Mouse (Mus musculus): ENCODE results near the gene Polr1a.

Gene Polr1a

DNA sequence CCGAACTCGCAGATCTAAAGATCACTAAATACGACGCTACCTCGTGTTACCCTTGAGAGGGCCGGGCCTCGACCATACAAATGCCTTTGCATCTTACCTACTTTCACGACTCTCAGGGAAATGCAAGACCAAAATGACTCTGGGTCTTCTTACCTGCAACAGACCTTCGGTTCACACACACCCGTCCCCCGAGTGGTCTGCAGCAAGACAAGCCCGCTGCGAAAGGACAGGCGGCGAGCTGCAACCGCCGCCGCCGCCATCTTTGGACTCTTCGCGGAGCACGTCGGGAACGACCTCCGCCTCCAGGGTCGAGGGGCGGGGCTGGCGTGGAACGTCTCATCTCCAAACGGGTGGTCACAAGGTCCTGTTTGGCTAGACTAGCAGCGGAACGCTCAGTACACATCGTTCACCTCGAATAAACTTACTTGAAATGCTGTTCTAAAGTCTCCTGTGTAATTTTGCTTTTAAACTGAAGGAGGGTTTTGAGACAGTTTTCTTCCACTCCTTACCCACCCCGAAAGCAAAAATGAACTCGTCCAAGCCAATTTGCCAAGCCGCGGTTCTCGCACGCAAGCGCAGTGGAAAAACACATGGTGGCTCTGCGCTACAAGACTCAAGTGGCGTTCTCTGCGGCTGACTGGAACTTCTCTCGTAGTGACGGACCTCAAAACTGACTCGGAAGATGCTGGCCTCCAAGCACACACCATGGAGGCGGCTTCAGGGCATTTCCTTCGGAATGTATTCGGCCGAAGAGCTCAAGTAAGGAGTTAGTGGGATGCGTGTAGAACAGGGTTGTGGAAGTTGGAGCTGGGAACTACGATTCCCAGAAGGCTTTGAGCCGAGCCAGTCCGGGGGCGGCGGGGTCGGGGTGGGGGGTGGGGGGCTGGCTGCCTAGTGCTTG is at the start of gene Polr1a, which contains the start of gene Ptcd3:
Gene Polr1a, plus strand, starts transcription at position 573 of the 901 bp plus-strand sequence.
Gene Ptcd3, minus strand, starts transcription at position 270 of the 901 bp plus-strand sequence.
- CTCF ChIA-PET = interaction anchor here (0.6 kb wide), 1 partner anchor 246 kb away, joined by 3 read pairs; no protein-coding TSS in a partner anchor

DNA sequence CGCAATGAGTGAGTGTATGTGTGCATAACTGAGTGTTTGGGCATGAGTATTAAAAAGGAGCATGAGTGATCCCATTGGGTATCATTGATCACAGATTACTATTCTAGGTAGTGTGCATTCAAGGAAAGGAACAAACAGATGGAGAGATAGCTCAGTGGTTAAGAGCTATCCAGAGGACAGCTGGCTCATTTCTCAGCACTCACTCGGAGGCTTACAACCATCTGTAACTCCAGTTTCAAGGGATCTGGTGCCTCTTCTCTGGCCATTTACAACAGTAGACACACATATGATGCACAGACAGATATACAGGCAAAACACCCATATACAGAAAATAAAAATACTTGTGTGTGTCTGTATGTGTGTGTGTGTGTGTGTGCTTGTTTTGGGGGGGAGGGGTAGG is 41.1 kb upstream of the Polr1a start:
- CTCF ChIA-PET = interaction anchor here (0.7 to 0.9 kb wide), 2 partner anchors 34 to 312 kb away, joined by 3 to 8 read pairs; no protein-coding TSS in a partner anchor

GRCm38 (mm10) chr6:71868809-71869208 is 40.0 kb upstream of the Polr1a start:
- CTCF ChIA-PET = no interaction called here

DNA sequence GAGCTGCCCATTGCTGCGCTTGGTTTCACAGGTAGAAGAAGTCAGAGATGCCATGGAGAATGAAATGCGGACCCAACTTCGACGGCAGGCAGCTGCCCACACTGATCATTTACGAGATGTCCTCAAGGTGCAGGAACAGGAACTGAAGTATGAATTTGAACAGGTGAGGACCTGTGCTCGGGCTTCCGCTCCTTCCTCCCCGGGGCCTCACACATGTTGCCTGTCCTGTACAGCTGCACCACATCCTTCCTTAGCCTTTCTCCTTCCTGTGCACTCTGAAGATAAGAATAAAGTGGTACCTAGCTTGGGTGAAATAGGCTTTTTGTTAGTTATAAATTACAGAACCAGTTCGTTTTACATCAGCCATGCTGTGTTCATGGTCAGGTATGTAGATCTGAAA is 37.5 kb upstream of the Polr1a start:
- CTCF ChIA-PET = no interaction called here

DNA sequence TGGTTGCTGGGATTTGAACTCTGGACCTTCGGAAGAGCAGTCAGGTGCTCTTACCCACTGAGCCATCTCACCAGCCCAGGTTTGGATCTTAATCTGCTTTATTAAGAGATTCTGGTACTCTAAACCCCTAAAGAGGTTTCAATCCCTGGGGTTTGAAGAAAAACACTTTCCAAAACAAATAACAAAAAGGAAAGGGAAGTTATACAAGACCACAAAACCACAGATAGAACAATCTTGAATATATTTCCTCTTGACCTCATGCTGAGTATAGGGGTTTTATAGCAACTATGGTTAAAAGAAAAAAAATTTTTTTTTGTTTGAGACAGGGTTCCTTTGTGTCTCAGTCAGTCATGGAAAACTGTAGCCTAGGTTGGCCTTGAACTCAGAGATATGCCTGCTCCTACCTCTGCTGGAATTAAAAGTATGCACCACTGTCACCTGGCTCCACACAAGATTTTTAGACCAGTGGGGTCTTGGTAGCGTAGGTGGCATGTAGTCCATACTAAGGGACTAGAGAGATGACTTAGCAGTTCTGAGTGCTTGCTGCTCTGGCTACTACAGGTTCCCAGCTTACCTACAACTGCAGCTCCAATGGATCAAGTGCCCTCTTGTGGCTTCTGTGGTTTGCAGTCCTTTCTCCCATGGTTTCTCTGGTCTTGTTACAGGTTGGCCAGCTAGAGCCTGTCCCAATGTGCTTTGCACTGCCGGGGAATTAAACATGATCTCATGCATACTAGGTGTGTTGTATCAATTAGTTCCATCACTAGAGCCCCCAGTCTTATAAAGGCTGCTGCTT is 30.7 kb upstream of the Polr1a start:
- CTCF ChIA-PET = interaction anchor here (0.6 kb wide), 1 partner anchor 217 kb away, joined by 5 read pairs; no protein-coding TSS in a partner anchor

GRCm38 (mm10) chr6:71893263-71893662 is 15.6 kb upstream of the Polr1a start:
- CTCF ChIA-PET = no interaction called here

- CTCF ChIA-PET = interaction anchor here (0.5 kb wide), 1 partner anchor 689 kb away, joined by 3 read pairs; no protein-coding TSS in a partner anchor
Measured at GRCm38 (mm10) chr6:71907702-71908235, 1.1 kb upstream of the Polr1a start.

- CTCF ChIA-PET = no interaction called here
Measured at GRCm38 (mm10) chr6:71909384-71909783, 531 bp downstream of the Polr1a start.

- CTCF ChIA-PET = no interaction called here
Measured at GRCm38 (mm10) chr6:71909840-71910239, 987 bp downstream of the Polr1a start.

- CTCF ChIA-PET = no interaction called here
Measured at GRCm38 (mm10) chr6:71911686-71912450, 3.0 kb downstream of the Polr1a start.

DNA sequence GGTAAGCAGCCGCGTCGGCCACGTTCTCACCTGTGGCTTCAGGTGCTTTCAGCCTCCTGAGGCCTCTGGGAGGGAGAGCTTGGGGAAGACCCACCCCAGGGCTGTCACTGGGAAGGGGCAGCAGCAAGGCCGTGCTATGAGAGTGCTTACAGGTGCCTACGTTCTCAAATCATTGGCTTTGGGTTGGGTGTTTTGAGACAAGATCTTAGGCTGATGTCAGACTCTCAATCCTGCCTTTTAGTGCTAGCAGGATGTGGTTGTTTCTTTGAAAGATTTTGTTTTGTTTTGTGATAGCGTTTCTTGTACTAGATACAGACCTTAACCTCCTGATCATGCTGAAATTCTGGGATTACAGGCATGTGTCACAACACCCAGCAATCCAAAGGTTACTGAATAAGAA is 11.9 kb downstream of the Polr1a start:
- CTCF ChIA-PET = no interaction called here

- CTCF ChIA-PET = interaction anchor here (0.6 kb wide), 1 partner anchor 98 kb away, joined by 3 read pairs; no protein-coding TSS in a partner anchor
Measured at GRCm38 (mm10) chr6:71925233-71925632, 16.4 kb downstream of the Polr1a start.

GRCm38 (mm10) chr6:71927911-71928310 is 19.1 kb downstream of the Polr1a start:
- CTCF ChIA-PET = interaction anchor here (0.7 to 1.1 kb wide), 4 partner anchors 8 to 235 kb away, joined by 3 to 5 read pairs (median 3); no protein-coding TSS in a partner anchor

DNA sequence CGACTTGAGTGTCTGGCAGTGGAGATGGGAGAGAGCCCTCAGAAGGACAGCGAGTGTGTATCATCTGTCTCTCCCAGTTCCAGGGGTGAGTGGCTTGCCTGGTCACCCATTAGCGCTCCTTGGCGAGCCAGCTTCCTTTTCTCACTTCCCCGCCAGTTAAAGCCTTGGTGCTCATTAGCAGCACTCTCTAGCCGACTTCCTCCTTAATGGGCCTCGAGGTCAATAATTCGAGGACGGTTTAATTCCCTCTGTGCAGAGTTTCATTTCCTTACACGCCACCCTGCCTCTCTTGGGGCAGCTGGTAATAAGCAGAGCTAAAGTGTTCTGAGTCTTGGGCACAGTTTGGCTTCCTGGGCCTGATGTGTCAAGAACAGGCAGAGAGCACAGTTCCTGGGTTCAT is 21.2 kb downstream of the Polr1a start:
- CTCF ChIA-PET = interaction anchor here (0.6 kb wide), 1 partner anchor 28 kb away, joined by 4 read pairs; no protein-coding TSS in a partner anchor

GRCm38 (mm10) chr6:71930830-71931437 is 22.1 kb downstream of the Polr1a start:
- CTCF ChIA-PET = no interaction called here

DNA sequence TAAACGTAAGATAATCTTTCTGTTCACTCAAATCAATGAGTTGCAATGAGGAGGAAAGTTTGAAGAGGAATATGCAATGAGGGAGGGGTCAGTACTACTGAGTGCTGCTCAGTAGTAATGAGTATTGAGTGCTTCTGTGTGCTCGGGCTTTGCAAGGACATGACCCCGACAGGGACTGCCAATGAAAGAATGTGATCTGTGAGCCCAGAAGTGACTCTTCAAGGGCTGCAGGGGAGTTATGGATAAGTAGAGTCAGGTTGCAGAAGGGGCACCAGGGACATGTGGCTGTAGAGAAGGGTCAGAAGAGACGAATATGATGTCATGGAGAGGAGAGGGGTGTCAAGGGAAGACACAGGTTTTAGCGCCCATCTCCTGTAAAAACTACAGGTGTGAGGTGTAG is 23.5 kb downstream of the Polr1a start:
- CTCF ChIA-PET = interaction anchor here (0.6 kb wide), 1 partner anchor 28 kb away, joined by 3 read pairs; no protein-coding TSS in a partner anchor

DNA sequence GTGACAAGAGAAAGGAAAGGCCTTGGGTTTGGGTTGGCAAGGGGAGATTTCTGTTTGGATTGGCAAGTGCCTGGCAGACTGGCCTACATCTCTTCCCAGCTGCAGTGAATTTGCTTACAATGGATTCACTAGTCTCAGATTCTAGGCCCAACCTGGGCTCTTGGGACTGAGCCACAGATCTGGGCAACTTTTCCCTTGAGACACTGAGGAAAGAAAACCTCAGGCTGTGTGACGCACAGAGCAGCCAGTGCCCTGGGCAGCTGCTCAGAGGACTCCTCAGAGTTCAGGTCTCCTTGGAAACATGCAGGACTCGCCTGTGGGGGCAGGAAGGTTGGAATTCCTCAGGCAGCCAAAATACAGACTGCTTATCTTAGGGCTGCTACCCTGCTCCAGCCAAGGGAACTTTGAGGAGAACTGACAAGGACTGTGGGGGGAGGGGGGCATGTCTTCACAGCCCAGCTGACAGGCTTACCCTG is 25.3 kb downstream of the Polr1a start:
- CTCF ChIA-PET = no interaction called here

- CTCF ChIA-PET = interaction anchor here (0.7 to 1.0 kb wide), 2 partner anchors 8 to 340 kb away, joined by 3 to 5 read pairs; no protein-coding TSS in a partner anchor
Measured at GRCm38 (mm10) chr6:71935737-71936136, 26.9 kb downstream of the Polr1a start.

DNA sequence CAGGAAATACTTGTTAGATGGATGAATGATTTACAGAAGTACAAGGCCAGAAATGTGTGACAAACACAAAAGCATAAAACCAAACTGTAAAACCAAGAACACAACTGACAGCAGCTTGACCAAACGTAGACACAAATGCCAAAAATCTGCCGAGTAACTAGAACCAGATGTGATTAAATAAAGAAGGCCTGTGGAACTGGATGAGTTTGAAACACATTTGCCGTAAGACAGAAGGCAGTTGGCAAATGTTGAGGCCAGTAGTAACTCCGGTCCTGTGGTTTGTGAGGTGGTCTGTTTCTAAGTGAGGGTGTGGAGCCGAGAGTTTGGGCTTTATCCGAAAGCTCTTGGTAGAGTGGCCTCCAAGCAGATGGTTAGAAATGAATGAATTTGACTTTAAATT is 32.1 kb downstream of the Polr1a start:
- CTCF ChIA-PET = no interaction called here

DNA sequence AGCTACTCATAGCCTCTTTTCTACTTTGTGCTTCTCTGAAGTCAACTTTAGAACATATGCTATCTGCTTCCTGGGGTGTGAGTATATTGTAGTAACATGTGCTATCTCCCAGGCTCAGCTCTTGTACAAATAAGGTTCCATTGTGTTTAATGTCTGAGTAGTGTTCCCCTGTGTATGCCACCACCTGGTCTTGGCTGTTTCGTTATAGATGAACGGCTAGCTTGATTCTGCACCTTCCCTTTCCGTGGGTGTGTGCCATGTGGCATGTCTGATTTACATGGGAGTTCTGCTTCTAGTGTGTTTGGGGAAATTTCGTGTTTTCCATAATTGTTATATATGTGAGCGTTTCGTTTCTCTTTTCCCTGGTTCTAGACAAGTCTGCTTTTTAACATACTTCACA is 36.2 kb downstream of the Polr1a start:
- CTCF ChIA-PET = interaction anchor here (0.5 kb wide), 1 partner anchor 343 kb away, joined by 4 read pairs; no protein-coding TSS in a partner anchor

Data from spleen, embryonic (tissue).